Mouse (Mus musculus) brain, embryonic 14.5 days (tissue): ENCODE measurements around the gene Nf1.

ENCODE experiments used
- CTCF ChIP-seq: fragments of 200-500 bp; IDR thresholded peaks from 2 replicates; pipeline ENCODE4 v1.5.1; 2012; ENCODE audit warnings: inconsistent platforms, mild to moderate bottlenecking, moderate library complexity, borderline replicate concordance; ENCODE audit not compliant: insufficient read depth, insufficient read length; ENCODE audit errors: extremely low read depth
- POLR2A ChIP-seq: fragments of 200-500 bp; IDR thresholded peaks from 2 replicates; pipeline ENCODE4 v1.6.1; 2012; ENCODE audit warnings: mild to moderate bottlenecking, inconsistent platforms, borderline replicate concordance; ENCODE audit not compliant: poor library complexity, insufficient read depth, insufficient read length, severe bottlenecking; ENCODE audit errors: extremely low read depth

- TF ChIP-seq CTCF (no peak), POLR2A (no peak)
These were observed 172.5 kb downstream of the Nf1 start for GRCm38 (mm10) chr11:79511970-79512369.
